Mouse (Mus musculus) thymus, adult 2 months (tissue): ENCODE data around the gene Phxr2.

Experiments used
- CTCF ChIP-seq: fragments of 200-500 bp; IDR thresholded peaks from 2 replicates; pipeline ENCODE4 v1.5.1; 2012; ENCODE audit warnings: mild to moderate bottlenecking, control low read depth, low read length, moderate library complexity, borderline replicate concordance; ENCODE audit not compliant: control insufficient read depth, poor library complexity, insufficient read depth; ENCODE audit errors: extremely low read depth
- POLR2A ChIP-seq: fragments of 200-500 bp; IDR thresholded peaks from 2 replicates; pipeline ENCODE4 v1.6.1; 2012; ENCODE audit warnings: mild to moderate bottlenecking, low read length, control low read depth, moderate library complexity; ENCODE audit not compliant: control insufficient read depth, poor library complexity, insufficient read depth; ENCODE audit errors: extremely low read depth

DNA sequence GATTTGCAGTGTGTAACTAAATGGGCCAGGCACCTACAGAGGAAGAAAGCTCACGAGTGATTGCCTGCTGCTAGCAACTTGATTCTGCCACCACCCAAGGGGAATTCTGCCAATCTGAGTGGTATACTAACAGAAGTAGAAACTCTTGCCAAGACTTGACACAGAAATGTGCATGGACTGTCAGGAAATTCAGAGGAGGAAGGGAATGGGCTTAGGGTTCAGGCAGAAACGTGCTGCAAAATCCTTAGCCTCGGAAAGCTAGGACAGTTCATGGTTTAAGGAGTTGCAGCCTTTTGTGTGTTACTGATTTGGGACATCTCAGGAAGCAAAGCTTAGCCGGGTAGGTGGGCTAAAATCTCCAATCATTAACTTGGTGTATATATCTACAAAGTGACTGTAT is at the start of gene Phxr2:
- TF ChIP-seq CTCF: no peak
- TF ChIP-seq POLR2A: no peak
